19 mouse cellular contexts compared by ENCODE assay signal in genomic region chr2:179813035-179813827, GRCm38 (mm10).
DNase-seq lines count a peak whose midpoint lies in the region; ATAC-seq lines count a peak whose summit lies in the region.
"Had no signal": no experiment of that assay in that cellular context is flagged by ENCODE, and none has a peak within 500 bp of the region (broad histone marks: within the 10 kb centered on the region; RNA-seq: fewer than 3 reads in every experiment).

No protein-coding gene starts in this region.

- WGBS in forebrain, embryonic 16.5 days: 60% methylated on average over 11 of the region's 11 CpGs
- 64% methylated on average over 11 of the region's 11 CpGs for WGBS in forebrain, embryonic 13.5 days
- 57% methylated on average over 11 of the region's 11 CpGs for WGBS in hindbrain, embryonic 15.5 days

- intact Hi-C loops in left cerebral cortex, postnatal 10 days (cut with DNase I): no loop called here

- no peaks in the 10 kb centered on the region for H3K36me3 ChIP-seq in forebrain, embryonic 16.5 days (ENCODE audit: control insufficient read depth, insufficient read depth)
- H3K36me3 ChIP-seq in forebrain, embryonic 13.5 days (ENCODE audit: poor library complexity, severe bottlenecking): no peaks in the 10 kb centered on the region
- no peaks in the 10 kb centered on the region for H3K36me3 ChIP-seq in hindbrain, embryonic 15.5 days
- H3K36me3 ChIP-seq: embryonic facial prominence, embryonic 12.5 days; kidney, embryonic 15.5 days; limb, embryonic 10.5 days had no signal

- ATAC-seq in forebrain, embryonic 16.5 days: peak; percentile 70; the same call in 1 of the 2 replicates
- no peak; the same call in 1 of the 2 replicates for ATAC-seq in forebrain, embryonic 13.5 days
- 0 out of 2 replicates have a peak, but pooled peaks have one; percentile 16 for ATAC-seq in hindbrain, embryonic 15.5 days (ENCODE audit: low FRiP score, low read depth)
- no peak for ATAC-seq in cerebellum, adult (ENCODE audit: insufficient number of reproducible peaks, low FRiP score, low TSS enrichment)
- ATAC-seq: activated CD4-positive, CD25-positive, alpha-beta regulatory T cell, adult 4 months; inflammation-experienced regulatory T-cells, adult 6 months had no signal

- no peak overlapping the region for H3K4me3 ChIP-seq in forebrain, embryonic 16.5 days (replicated peaks; ENCODE audit: low read length)
- no peak overlapping the region for H3K4me3 ChIP-seq in forebrain, embryonic 13.5 days
- H3K4me3 ChIP-seq in hindbrain, embryonic 15.5 days: no peak overlapping the region
- H3K4me3 ChIP-seq: embryonic facial prominence, embryonic 12.5 days; heart, adult 2 months; kidney, embryonic 15.5 days; limb, embryonic 10.5 days had no signal

- H3K9me3 ChIP-seq in forebrain, embryonic 16.5 days (ENCODE audit: control insufficient read depth, low read length): no peaks in the 10 kb centered on the region
- H3K9me3 ChIP-seq in forebrain, embryonic 13.5 days (replicated peaks): no peaks in the 10 kb centered on the region
- no peaks in the 10 kb centered on the region for H3K9me3 ChIP-seq in hindbrain, embryonic 15.5 days
- H3K9me3 ChIP-seq: embryonic facial prominence, embryonic 12.5 days; kidney, embryonic 15.5 days; limb, embryonic 10.5 days had no signal

- peak; percentile 42 to 52 for DNase-seq in left cerebral cortex, postnatal 10 days (ENCODE audit: extremely low spot score in 1 of 2, low spot score in 2 of 2)
- no peak for DNase-seq in left cerebral cortex, adult 11 months (ENCODE audit: low spot score)
- peak; percentile 81 for DNase-seq in brain, adult 2 months (ENCODE audit: low read depth, low spot score)
- DNase-seq in thymus, postnatal 4 days: no peak
- DNase-seq: adrenal gland, postnatal 36 days; cerebellum, postnatal 36 days; gastrocnemius, postnatal 10 days; heart, adult 2 months; thymus, adult 2 months had no signal

- H3K9ac ChIP-seq in forebrain, embryonic 16.5 days (replicated peaks; ENCODE audit: low read depth, low read length): no peak overlapping the region
- no peak overlapping the region for H3K9ac ChIP-seq in forebrain, embryonic 13.5 days
- H3K9ac ChIP-seq in hindbrain, embryonic 15.5 days: no peak overlapping the region
- H3K9ac ChIP-seq: embryonic facial prominence, embryonic 12.5 days; kidney, embryonic 15.5 days; liver, embryonic 14.5 days had no signal

- no peaks in the 10 kb centered on the region for H3K27me3 ChIP-seq in forebrain, embryonic 16.5 days (replicated peaks; ENCODE audit: control insufficient read depth, insufficient read depth, low read length)
- no peaks in the 10 kb centered on the region for H3K27me3 ChIP-seq in forebrain, embryonic 13.5 days
- no peaks in the 10 kb centered on the region for H3K27me3 ChIP-seq in hindbrain, embryonic 15.5 days
- H3K27me3 ChIP-seq: kidney, embryonic 15.5 days had no signal

- H3K4me2 ChIP-seq in forebrain, embryonic 16.5 days (ENCODE audit: low read length): no peak overlapping the region
- H3K4me2 ChIP-seq in forebrain, embryonic 13.5 days: no peak overlapping the region
- H3K4me2 ChIP-seq in hindbrain, embryonic 15.5 days: no peak overlapping the region
- H3K4me2 ChIP-seq: embryonic facial prominence, embryonic 12.5 days; kidney, embryonic 15.5 days had no signal

- 0 out of 2 replicates have a peak overlapping the region, but pooled peaks have one; percentile 8 for H3K27ac ChIP-seq in forebrain, embryonic 16.5 days (ENCODE audit: low read length)
- no peak overlapping the region for H3K27ac ChIP-seq in forebrain, embryonic 13.5 days
- H3K27ac ChIP-seq in hindbrain, embryonic 15.5 days (replicated peaks): peak overlapping the region; percentile 70
- H3K27ac ChIP-seq: embryonic facial prominence, embryonic 12.5 days; heart, adult 2 months; kidney, embryonic 15.5 days; limb, embryonic 10.5 days; liver, embryonic 14.5 days had no signal

- peaks cover 3% of the 10 kb centered on the region for H3K4me1 ChIP-seq in forebrain, embryonic 16.5 days (replicated peaks; ENCODE audit: control insufficient read depth, insufficient read depth, low read length)
- 0 out of 2 replicates have a peak, but pooled peaks cover 4% of the 10 kb centered on the region for H3K4me1 ChIP-seq in forebrain, embryonic 13.5 days
- peaks cover 29% of the 10 kb centered on the region for H3K4me1 ChIP-seq in hindbrain, embryonic 15.5 days (replicated peaks)
- H3K4me1 ChIP-seq: embryonic facial prominence, embryonic 12.5 days had no signal

Comparison
In these comparisons a context has a peak if more than half of its experiments do, and no peak if none do; other contexts are left out.
1. ATAC-seq: peak in forebrain, embryonic 16.5 days (single experiment) and hindbrain, embryonic 15.5 days (single experiment); none in forebrain, embryonic 13.5 days (single experiment) and cerebellum, adult (single experiment).
2. DNase-seq: peak in left cerebral cortex, postnatal 10 days (2 of 2) and brain, adult 2 months (single experiment); none in left cerebral cortex, adult 11 months (single experiment) and thymus, postnatal 4 days (single experiment).